Mouse (Mus musculus) thymus, adult 18-20 months (tissue): ENCODE measurements around the gene Boll.

Source experiments
- DNase-seq, 2 experiments: peaks; one replicate each; pipeline ENCODE4 v3.0.0; 2022; ENCODE audit warnings: mixed read lengths in 2 of 2

Boll gene

GRCm38 (mm10) chr1:55237643-55238161 is 125.6 kb downstream of the Boll start:
- no peak for DNase-seq

- peak; percentile 91 for DNase-seq
These were observed 126.2 kb downstream of the Boll start, which contains the start of gene Mars2 for GRCm38 (mm10) chr1:55236890-55237642. TSS of gene Mars2 (plus strand) at chr1:55237177.

- DNase-seq, result no peak
These were observed 126.8 kb downstream of the Boll start for GRCm38 (mm10) chr1:55236487-55236886.

- DNase-seq, result no peak
These were observed 128.3 kb downstream of the Boll start for GRCm38 (mm10) chr1:55234910-55235520.

GRCm38 (mm10) chr1:55228256-55228884 is 134.9 kb downstream of the Boll start:
- DNase-seq, result no peak

- no peak for DNase-seq
These were observed 135.9 kb downstream of the Boll start for GRCm38 (mm10) chr1:55227376-55227775.

GRCm38 (mm10) chr1:55226011-55226857 is 137.0 kb downstream of the Boll start, which contains the start of gene Rftn2:
TSS of gene Rftn2 (minus strand) at chr1:55226782.
- DNase-seq, result no peak

GRCm38 (mm10) chr1:55225398-55225797 is 137.9 kb downstream of the Boll start:
- DNase-seq, result no peak

GRCm38 (mm10) chr1:55224111-55224510 is 139.2 kb downstream of the Boll start:
- no peak for DNase-seq

GRCm38 (mm10) chr1:55223026-55223425 is 140.2 kb downstream of the Boll start:
- DNase-seq, result no peak

GRCm38 (mm10) chr1:55221352-55221751 is 141.9 kb downstream of the Boll start:
- DNase-seq, result no peak

GRCm38 (mm10) chr1:55217191-55217590 is 146.1 kb downstream of the Boll start:
- no peak for DNase-seq

- peak; percentile 48 to 67 for DNase-seq
These were observed 148.0 kb downstream of the Boll start for GRCm38 (mm10) chr1:55215185-55215813.

GRCm38 (mm10) chr1:55213936-55214335 is 149.3 kb downstream of the Boll start:
- no peak for DNase-seq

GRCm38 (mm10) chr1:55213475-55213874 is 149.8 kb downstream of the Boll start:
- no peak for DNase-seq

GRCm38 (mm10) chr1:55212771-55213170 is 150.5 kb downstream of the Boll start:
- no peak for DNase-seq

- DNase-seq, result no peak
These were observed 152.2 kb downstream of the Boll start for GRCm38 (mm10) chr1:55211081-55211480.

GRCm38 (mm10) chr1:55210202-55210965 is 152.9 kb downstream of the Boll start:
- peak; percentile 44 to 70 for DNase-seq

GRCm38 (mm10) chr1:55208500-55209140 is 154.6 kb downstream of the Boll start:
- DNase-seq, result no peak

GRCm38 (mm10) chr1:55207561-55207960 is 155.7 kb downstream of the Boll start:
- no peak for DNase-seq
